Mouse (Mus musculus): Measurements from ENCODE around the gene Gm6465. TPM values are rescaled to one million over a fixed set of nuclear protein-coding genes. Genes with fewer than 3 reads are reported as not detected.

Gm6465 gene
- not detected in 2 replicates for polyA plus RNA-seq (2012; rRNA removed)

GRCm38 (mm10) chr5:11845239-11845638, at the start of gene Gm6465:
TSS of gene Gm6465 (plus strand) at chr5:11845539.

Other genes starting within 250 kb of the Gm6465 start
- gene Gm8922, start 163.6 kb upstream of the Gm6465 start, polyA plus RNA-seq (2012; rRNA removed) = not detected in 2 replicates
- gene Gm8926, start 75.0 kb upstream of the Gm6465 start, polyA plus RNA-seq (2012; rRNA removed) = not detected in 2 replicates
- gene 4933402N22Rik, start 72.5 kb downstream of the Gm6465 start, polyA plus RNA-seq (2012; rRNA removed) = not detected in 2 replicates

All from central nervous system, embryonic 18 days (tissue).